Mouse (Mus musculus) skeletal muscle tissue, adult 2 months (tissue): ENCODE results near the gene Flnc.

Experiments used
- DNase-seq: peaks from one replicate; pipeline ENCODE4 v3.0.0-alpha.2; 2012; ENCODE audit warnings: low read depth, low spot score

Gene Flnc

GRCm38 (mm10) chr6:29431473-29431872, 1.6 kb upstream of the Flnc start:
- peak; percentile 89 for DNase-seq

GRCm38 (mm10) chr6:29432156-29432555, 900 bp upstream of the Flnc start:
- peak; percentile 53 for DNase-seq

GRCm38 (mm10) chr6:29432676-29433037, 399 bp upstream of the Flnc start:
- DNase-seq: no peak

- DNase-seq: peak; percentile 92
Observed at GRCm38 (mm10) chr6:29433804-29434795, 1.0 kb downstream of the Flnc start.

- peak; percentile 86 for DNase-seq
Observed at GRCm38 (mm10) chr6:29434911-29435691, 2.0 kb downstream of the Flnc start.

GRCm38 (mm10) chr6:29435940-29436451, 2.9 kb downstream of the Flnc start:
- DNase-seq: peak; percentile 79

GRCm38 (mm10) chr6:29436461-29436934, 3.4 kb downstream of the Flnc start:
- peak; percentile 74 for DNase-seq

GRCm38 (mm10) chr6:29439251-29439650, 6.2 kb downstream of the Flnc start:
- peak; percentile 71 for DNase-seq

- DNase-seq: no peak
Observed at GRCm38 (mm10) chr6:29439789-29440188, 6.7 kb downstream of the Flnc start.

- DNase-seq: no peak
Observed at GRCm38 (mm10) chr6:29444773-29445172, 11.7 kb downstream of the Flnc start.

- DNase-seq: no peak
Observed at GRCm38 (mm10) chr6:29445354-29445753, 12.3 kb downstream of the Flnc start.

- no peak for DNase-seq
Observed at GRCm38 (mm10) chr6:29449858-29450257, 16.8 kb downstream of the Flnc start.

- no peak for DNase-seq
Observed at GRCm38 (mm10) chr6:29450667-29451066, 17.6 kb downstream of the Flnc start.

- no peak for DNase-seq
Observed at GRCm38 (mm10) chr6:29461502-29461901, 28.4 kb downstream of the Flnc start.

- peak; percentile 47 for DNase-seq
Observed at GRCm38 (mm10) chr6:29463388-29463787, 30.3 kb downstream of the Flnc start.

- DNase-seq: peak; percentile 95
Observed at GRCm38 (mm10) chr6:29467583-29468354, 34.7 kb downstream of the Flnc start, which contains the start of gene Atp6v1f. Atp6v1f (plus strand) TSS chr6:29467718.

- DNase-seq: no peak
Observed at GRCm38 (mm10) chr6:29468851-29469250, 35.8 kb downstream of the Flnc start.

GRCm38 (mm10) chr6:29471137-29471536, 38.1 kb downstream of the Flnc start, which contains the start of gene Atp6v1fnb:
Atp6v1fnb (plus strand) TSS chr6:29471437.
- DNase-seq: no peak

GRCm38 (mm10) chr6:29473941-29474691, 41.1 kb downstream of the Flnc start:
- peak; percentile 46 for DNase-seq

- DNase-seq: no peak
Observed at GRCm38 (mm10) chr6:29474736-29475135, 41.7 kb downstream of the Flnc start.
